Mouse (Mus musculus): ENCODE measurements around the gene Sp140. TPM values are rescaled to one million over a fixed set of nuclear protein-coding genes. Genes with fewer than 3 reads are reported as not detected.
"Not testable (repeated sequence)": the region's sequence is repeated elsewhere in the genome, so short reads cannot be mapped to it uniquely, and the experiment has no call there.

Sp140 gene
- polyA plus RNA-seq (2016; fragmentation: Nextera tagmentation; extraction: Ambion mirVana), result 0.33 and 0.43 TPM in 2 replicates

GRCm38 (mm10) chr1:85600078-85600477 is at the start of gene Sp140:
Gene Sp140 (plus strand): TSS chr1:85600378.
- not testable (repeated sequence) for H3K27ac ChIP-seq; H3K9me3 ChIP-seq; H3K4me1 ChIP-seq; H3K4me3 ChIP-seq; DNase-seq (ENCODE audit: extremely low spot score, low spot score); H3K36me3 ChIP-seq (replicated peaks); H3K27me3 ChIP-seq (ENCODE audit: poor library complexity, severe bottlenecking)
- 78% methylated on average over 1 of the region's 5 CpGs for WGBS

- H3K36me3 ChIP-seq (replicated peaks); H3K27me3 ChIP-seq (ENCODE audit: poor library complexity, severe bottlenecking); DNase-seq (ENCODE audit: extremely low spot score, low spot score); H3K27ac ChIP-seq; H3K9me3 ChIP-seq; H3K4me1 ChIP-seq; H3K4me3 ChIP-seq: not testable (repeated sequence)
- WGBS, result 89% methylated on average over 4 of the region's 4 CpGs
Observed at GRCm38 (mm10) chr1:85555261-85555660, 44.9 kb upstream of the Sp140 start.

- H3K36me3 ChIP-seq (replicated peaks); H3K27ac ChIP-seq; H3K9me3 ChIP-seq; DNase-seq (ENCODE audit: extremely low spot score, low spot score); H3K4me1 ChIP-seq; H3K27me3 ChIP-seq (ENCODE audit: poor library complexity, severe bottlenecking); H3K4me3 ChIP-seq: not testable (repeated sequence)
- 80% methylated on average over 4 of the region's 4 CpGs for WGBS
Observed at GRCm38 (mm10) chr1:85573554-85573953, 26.6 kb upstream of the Sp140 start.

- not testable (repeated sequence) for H3K27ac ChIP-seq; H3K4me1 ChIP-seq; H3K4me3 ChIP-seq; H3K27me3 ChIP-seq (ENCODE audit: poor library complexity, severe bottlenecking); H3K36me3 ChIP-seq (replicated peaks); DNase-seq (ENCODE audit: extremely low spot score, low spot score); H3K9me3 ChIP-seq
- WGBS, result 64% methylated on average over 2 of the region's 3 CpGs
Observed at GRCm38 (mm10) chr1:85575376-85575775, 24.8 kb upstream of the Sp140 start, which contains the start of gene G530012D18Rik. Gene G530012D18Rik (plus strand): TSS chr1:85575676.

GRCm38 (mm10) chr1:85578372-85579010 is 21.7 kb upstream of the Sp140 start:
- 58% methylated on average over 3 of the region's 3 CpGs for WGBS
- not testable (repeated sequence) for H3K9me3 ChIP-seq; H3K4me1 ChIP-seq; H3K36me3 ChIP-seq (replicated peaks); H3K4me3 ChIP-seq; H3K27me3 ChIP-seq (ENCODE audit: poor library complexity, severe bottlenecking); H3K27ac ChIP-seq; DNase-seq (ENCODE audit: extremely low spot score, low spot score)

GRCm38 (mm10) chr1:85579199-85580147 is 20.7 kb upstream of the Sp140 start:
- H3K27ac ChIP-seq; H3K9me3 ChIP-seq; DNase-seq (ENCODE audit: extremely low spot score, low spot score); H3K4me1 ChIP-seq; H3K27me3 ChIP-seq (ENCODE audit: poor library complexity, severe bottlenecking); H3K36me3 ChIP-seq (replicated peaks); H3K4me3 ChIP-seq: not testable (repeated sequence)
- WGBS, result 81% methylated on average over 6 of the region's 7 CpGs

- H3K36me3 ChIP-seq (replicated peaks); H3K4me3 ChIP-seq; H3K4me1 ChIP-seq; H3K27me3 ChIP-seq (ENCODE audit: poor library complexity, severe bottlenecking); H3K27ac ChIP-seq; DNase-seq (ENCODE audit: extremely low spot score, low spot score); H3K9me3 ChIP-seq: not testable (repeated sequence)
- WGBS, result 78% methylated on average over 3 of the region's 4 CpGs
Observed at GRCm38 (mm10) chr1:85580148-85580534, 20.0 kb upstream of the Sp140 start.

- H3K4me3 ChIP-seq; H3K9me3 ChIP-seq; H3K27ac ChIP-seq; H3K4me1 ChIP-seq; DNase-seq (ENCODE audit: extremely low spot score, low spot score); H3K36me3 ChIP-seq (replicated peaks); H3K27me3 ChIP-seq (ENCODE audit: poor library complexity, severe bottlenecking): not testable (repeated sequence)
- 84% methylated on average over 3 of the region's 3 CpGs for WGBS
Observed at GRCm38 (mm10) chr1:85580578-85580977, 19.6 kb upstream of the Sp140 start.

GRCm38 (mm10) chr1:85581518-85581917 is 18.7 kb upstream of the Sp140 start:
- 31% methylated on average over 5 of the region's 5 CpGs for WGBS
- H3K27ac ChIP-seq; H3K27me3 ChIP-seq (ENCODE audit: poor library complexity, severe bottlenecking); H3K36me3 ChIP-seq (replicated peaks); DNase-seq (ENCODE audit: extremely low spot score, low spot score); H3K9me3 ChIP-seq; H3K4me1 ChIP-seq; H3K4me3 ChIP-seq: not testable (repeated sequence)

GRCm38 (mm10) chr1:85588697-85589096 is 11.5 kb upstream of the Sp140 start:
- not testable (repeated sequence) for H3K36me3 ChIP-seq (replicated peaks); H3K27ac ChIP-seq; H3K4me1 ChIP-seq; DNase-seq (ENCODE audit: extremely low spot score, low spot score); H3K4me3 ChIP-seq; H3K9me3 ChIP-seq; H3K27me3 ChIP-seq (ENCODE audit: poor library complexity, severe bottlenecking)
- WGBS, result 81% methylated on average over 1 of the region's 2 CpGs

GRCm38 (mm10) chr1:85592526-85592925 is 7.7 kb upstream of the Sp140 start:
- not testable (repeated sequence) for H3K9me3 ChIP-seq; H3K27ac ChIP-seq; H3K4me3 ChIP-seq; DNase-seq (ENCODE audit: extremely low spot score, low spot score); H3K36me3 ChIP-seq (replicated peaks); H3K4me1 ChIP-seq; H3K27me3 ChIP-seq (ENCODE audit: poor library complexity, severe bottlenecking)
- WGBS, result 86% methylated on average over 8 of the region's 8 CpGs

GRCm38 (mm10) chr1:85598271-85599012 is 1.7 kb upstream of the Sp140 start, which contains the start of gene Sp110:
Gene Sp110 (minus strand): TSS chr1:85598817.
- H3K9me3 ChIP-seq; H3K4me3 ChIP-seq; H3K36me3 ChIP-seq (replicated peaks); H3K27me3 ChIP-seq (ENCODE audit: poor library complexity, severe bottlenecking); H3K27ac ChIP-seq; DNase-seq (ENCODE audit: extremely low spot score, low spot score); H3K4me1 ChIP-seq: not testable (repeated sequence)
- 78% methylated on average over 17 of the region's 17 CpGs for WGBS

- DNase-seq (ENCODE audit: extremely low spot score, low spot score); H3K4me1 ChIP-seq; H3K9me3 ChIP-seq; H3K36me3 ChIP-seq (replicated peaks); H3K27ac ChIP-seq; H3K4me3 ChIP-seq; H3K27me3 ChIP-seq (ENCODE audit: poor library complexity, severe bottlenecking): not testable (repeated sequence)
- WGBS, result 64% methylated on average over 4 of the region's 4 CpGs
Observed at GRCm38 (mm10) chr1:85600794-85601193, 616 bp downstream of the Sp140 start.
